Mouse (Mus musculus) ovary, adult 10 weeks (tissue): ENCODE data around the gene Mcf2. TPM values are rescaled to one million over a fixed set of nuclear protein-coding genes. Genes with fewer than 3 reads are reported as not detected.

Experiments used
- polyA plus RNA-seq: library from polyadenylated mRNA; stranded (reverse); fragments of 350-450 nt; fragmentation: Illumina TruSeq; extraction: RNeasy Lipid Tissue Mini Kit (QIAGEN cat#74804); gene quantifications from one replicate; pipeline ENCODE4 v1.2.3, GENCODE M21; 2014

The Mcf2 gene
- polyA plus RNA-seq = 3.2 TPM

GRCm38 (mm10) chrX:60178744-60179458 lies at the start of gene Mcf2:
Gene Mcf2 (minus strand): TSS chrX:60179089.

Other genes starting within 250 kb of the Mcf2 start
- not detected for gene F9, start 179.6 kb downstream of the Mcf2 start, polyA plus RNA-seq